Mouse (Mus musculus): ENCODE measurements around the gene Serhl.
A peak's percentile ranks its signal among the peaks of the same experiment; 100 is the strongest.
"Not testable (repeated sequence)": the region's sequence is repeated elsewhere in the genome, so short reads cannot be mapped to it uniquely, and the experiment has no call there.

The Serhl gene

DNA sequence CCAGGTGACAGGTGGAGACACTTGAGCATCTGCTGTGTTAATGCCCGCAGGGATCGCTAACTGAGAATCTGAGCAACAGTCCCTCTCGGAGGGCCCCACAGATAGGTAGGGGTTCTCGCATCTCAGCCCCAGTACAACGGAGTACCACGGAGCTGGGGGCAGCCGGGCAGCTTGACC is at the start of gene Serhl:
TSS of gene Serhl (plus strand) at position 78 of the 177 bp plus-strand sequence.
- no peak for DNase-seq (ENCODE audit: low read depth)

DNA sequence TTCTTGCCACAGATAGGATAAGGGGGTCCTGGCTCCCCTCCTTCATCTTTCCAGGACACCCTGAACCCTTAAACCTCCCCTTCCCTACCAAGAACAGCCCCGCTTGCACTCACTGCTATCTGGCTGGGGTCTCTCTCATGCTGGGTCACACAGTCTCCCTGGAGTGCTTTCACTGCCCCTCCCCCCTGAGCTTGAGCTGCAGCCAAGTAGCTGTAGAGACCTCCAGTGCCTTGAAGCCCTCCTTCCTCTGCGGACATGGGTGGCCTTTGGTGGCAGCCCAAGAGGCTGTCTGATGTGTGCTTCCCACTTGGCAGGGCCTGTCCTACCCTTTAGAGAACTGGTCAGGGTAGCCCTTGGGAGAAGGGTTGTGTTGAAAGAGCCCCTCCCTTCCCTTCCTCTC is 49.1 kb upstream of the Serhl start:
- no peak for DNase-seq (ENCODE audit: low read depth)

DNA sequence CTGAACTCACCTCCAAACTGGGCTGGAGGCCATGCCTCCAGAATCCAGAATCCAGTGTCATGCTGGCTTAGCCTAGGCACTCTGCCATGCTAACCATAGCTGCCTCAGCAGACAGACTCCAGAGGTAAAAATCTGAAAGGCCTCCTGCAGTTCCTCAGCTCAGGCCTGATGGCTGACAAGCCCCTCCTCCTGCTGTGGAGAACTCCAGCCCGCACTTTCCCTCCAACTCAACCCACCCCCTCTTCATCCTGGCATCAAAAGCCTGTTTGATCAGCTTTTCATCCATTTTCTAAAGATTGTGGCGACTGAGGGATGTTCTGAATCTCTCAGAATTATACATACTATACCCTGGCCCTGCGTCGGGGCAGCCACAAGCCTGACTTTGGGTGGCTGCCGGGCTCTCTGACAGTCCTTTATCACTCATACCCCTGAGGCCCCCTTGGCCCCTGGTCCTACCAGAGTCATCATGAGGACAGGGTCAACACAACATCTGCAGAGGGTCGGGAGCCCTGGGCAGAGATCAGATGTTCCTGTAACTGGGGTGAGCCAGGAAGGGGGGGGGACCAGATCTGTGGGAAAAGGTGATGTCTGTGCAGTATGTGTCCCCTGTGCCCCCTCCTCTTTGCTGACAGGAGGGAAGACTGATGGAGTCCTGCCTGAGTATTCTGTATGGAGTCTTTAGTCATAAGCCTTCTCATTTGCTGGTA is 46.5 kb upstream of the Serhl start:
- DNase-seq (ENCODE audit: low read depth) = peak; percentile 6

DNA sequence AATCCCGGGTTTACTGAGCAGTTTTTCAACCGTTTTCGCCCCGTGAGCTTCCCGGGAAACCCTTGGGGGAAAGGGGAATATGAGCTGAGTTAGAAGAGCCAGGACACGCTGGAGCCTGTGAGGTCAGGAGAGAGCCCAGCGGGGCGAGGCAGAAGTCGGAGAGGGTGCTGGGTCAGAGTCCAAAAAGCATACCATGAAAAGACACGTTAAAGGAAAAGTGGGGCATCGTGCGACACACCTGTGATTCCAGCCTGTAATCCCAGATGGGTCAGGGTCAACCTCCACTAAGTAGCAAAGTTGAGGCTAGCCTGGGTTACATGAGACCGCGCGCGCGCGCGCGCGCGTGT is 46.0 kb upstream of the Serhl start:
- no peak for DNase-seq (ENCODE audit: low read depth)

- not testable (repeated sequence) for DNase-seq (ENCODE audit: low read depth)
Observed at GRCm38 (mm10) chr15:83045565-83045964, 43.7 kb upstream of the Serhl start.

GRCm38 (mm10) chr15:83046308-83046707 is 43.0 kb upstream of the Serhl start:
- DNase-seq (ENCODE audit: low read depth) = no peak

DNA sequence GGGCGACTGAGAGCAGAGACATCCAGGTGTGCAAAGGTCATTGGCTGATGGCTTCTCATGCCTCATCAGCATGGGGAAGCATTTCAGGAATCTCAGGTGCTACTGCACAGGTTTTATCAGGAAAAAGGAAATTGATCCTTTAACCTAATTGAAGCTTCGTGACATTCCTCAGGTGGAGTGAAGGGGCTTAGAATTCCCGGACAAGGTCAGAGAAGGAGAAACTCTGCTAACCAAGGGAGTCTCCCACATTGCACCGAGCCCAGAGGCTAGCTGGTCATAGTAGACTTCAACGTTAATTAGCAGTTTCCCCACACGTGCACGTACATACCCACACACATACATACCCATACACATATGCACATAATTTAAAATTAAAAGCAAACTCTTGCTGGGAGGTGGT is 42.6 kb upstream of the Serhl start:
- DNase-seq (ENCODE audit: low read depth) = no peak

- DNase-seq (ENCODE audit: low read depth) = no peak
Observed at GRCm38 (mm10) chr15:83052341-83053104, 36.8 kb upstream of the Serhl start.

DNA sequence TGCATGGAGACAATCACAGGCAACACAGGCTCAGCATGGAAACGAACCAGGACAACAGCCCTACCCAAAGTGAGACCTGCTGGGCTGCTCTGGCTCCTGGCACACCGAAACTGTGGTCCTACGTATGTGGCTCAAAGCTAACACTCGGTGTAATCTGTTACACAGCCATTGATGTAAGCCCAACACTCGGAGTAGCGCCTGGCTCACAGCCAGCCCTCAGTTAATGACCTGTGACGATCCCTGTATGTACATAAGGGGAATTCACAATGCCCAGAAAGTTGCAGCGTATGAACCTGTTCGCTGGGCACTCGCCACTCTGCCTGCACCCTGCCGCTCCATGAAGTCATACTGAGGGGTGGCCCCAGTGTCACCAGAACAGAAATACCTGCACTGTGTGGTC is 36.0 kb upstream of the Serhl start:
- peak; percentile 25 for DNase-seq (ENCODE audit: low read depth)

DNA sequence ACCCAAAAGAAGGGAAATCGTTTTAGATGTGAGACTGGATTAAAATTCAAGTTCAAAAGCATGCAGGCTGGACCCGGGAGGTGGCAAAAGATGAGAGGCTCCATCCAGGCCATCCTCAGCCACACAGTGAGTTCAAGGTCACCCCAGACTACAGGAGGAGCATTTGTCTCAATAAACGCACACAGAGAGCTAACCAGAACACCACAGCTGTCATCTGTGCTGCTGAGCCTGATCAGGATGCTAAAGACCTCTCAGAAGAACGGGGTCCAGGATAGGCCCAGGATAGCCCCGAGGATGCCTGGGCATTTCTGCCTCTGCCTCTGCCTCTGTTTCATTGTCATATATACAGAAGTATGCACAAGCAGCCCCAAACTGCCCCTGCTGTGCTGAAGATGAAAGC is 33.7 kb upstream of the Serhl start:
- no peak for DNase-seq (ENCODE audit: low read depth)

- no peak for DNase-seq (ENCODE audit: low read depth)
Observed at GRCm38 (mm10) chr15:83056378-83057083, 32.8 kb upstream of the Serhl start.

- DNase-seq (ENCODE audit: low read depth) = no peak
Observed at GRCm38 (mm10) chr15:83057533-83057932, 31.8 kb upstream of the Serhl start.

GRCm38 (mm10) chr15:83059233-83059660 is 30.1 kb upstream of the Serhl start:
- peak; percentile 28 for DNase-seq (ENCODE audit: low read depth)

GRCm38 (mm10) chr15:83061689-83062088 is 27.6 kb upstream of the Serhl start:
- DNase-seq (ENCODE audit: low read depth) = no peak

GRCm38 (mm10) chr15:83062582-83062981 is 26.7 kb upstream of the Serhl start:
- not testable (repeated sequence) for DNase-seq (ENCODE audit: low read depth)

DNA sequence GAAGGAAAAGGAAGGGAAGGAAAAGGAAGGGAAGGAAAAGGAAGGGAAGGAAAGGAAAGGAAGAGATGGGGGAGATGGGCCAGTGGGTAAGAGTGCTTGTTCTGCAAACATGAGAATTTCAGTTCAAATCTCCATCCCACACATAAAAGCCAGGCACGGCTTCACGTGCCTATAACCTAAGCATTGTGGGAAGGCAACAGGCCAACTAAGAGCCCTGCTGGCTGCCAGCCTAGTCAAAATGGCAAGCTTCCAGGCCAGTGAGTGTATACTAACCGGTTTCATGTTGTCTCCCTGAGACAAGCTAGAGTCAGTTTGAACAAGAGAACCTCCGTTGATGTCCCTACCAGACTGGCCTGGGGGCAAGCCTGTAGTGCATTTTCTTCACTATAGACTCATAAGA is 23.8 kb upstream of the Serhl start:
- DNase-seq (ENCODE audit: low read depth) = peak; percentile 95

- peak; percentile 18 for DNase-seq (ENCODE audit: low read depth)
Observed at GRCm38 (mm10) chr15:83068270-83068669, 21.0 kb upstream of the Serhl start.

GRCm38 (mm10) chr15:83070942-83071341 is 18.4 kb upstream of the Serhl start:
- peak; percentile 84 for DNase-seq (ENCODE audit: low read depth)

GRCm38 (mm10) chr15:83071752-83072151 is 17.6 kb upstream of the Serhl start:
- DNase-seq (ENCODE audit: low read depth) = no peak

DNA sequence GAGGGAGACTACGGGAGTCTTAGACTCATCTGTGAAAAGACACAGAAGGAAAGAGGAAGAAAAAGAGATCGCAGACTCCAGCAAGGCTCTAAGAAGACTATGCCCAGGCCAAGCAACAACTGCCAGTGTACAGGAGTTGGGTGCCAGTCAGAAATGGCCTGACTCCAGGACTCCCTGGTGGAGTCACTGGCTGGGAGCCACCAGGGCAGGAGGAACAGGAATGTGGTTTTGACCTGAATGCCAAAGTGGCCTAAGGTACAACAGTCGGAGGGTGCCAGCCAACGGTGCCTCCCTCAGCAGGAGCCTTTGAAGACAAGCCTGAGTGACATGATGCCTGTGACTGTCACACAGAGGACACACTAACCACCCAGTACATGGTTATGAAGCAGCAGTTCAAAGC is 15.1 kb upstream of the Serhl start:
- no peak for DNase-seq (ENCODE audit: low read depth)

DNA sequence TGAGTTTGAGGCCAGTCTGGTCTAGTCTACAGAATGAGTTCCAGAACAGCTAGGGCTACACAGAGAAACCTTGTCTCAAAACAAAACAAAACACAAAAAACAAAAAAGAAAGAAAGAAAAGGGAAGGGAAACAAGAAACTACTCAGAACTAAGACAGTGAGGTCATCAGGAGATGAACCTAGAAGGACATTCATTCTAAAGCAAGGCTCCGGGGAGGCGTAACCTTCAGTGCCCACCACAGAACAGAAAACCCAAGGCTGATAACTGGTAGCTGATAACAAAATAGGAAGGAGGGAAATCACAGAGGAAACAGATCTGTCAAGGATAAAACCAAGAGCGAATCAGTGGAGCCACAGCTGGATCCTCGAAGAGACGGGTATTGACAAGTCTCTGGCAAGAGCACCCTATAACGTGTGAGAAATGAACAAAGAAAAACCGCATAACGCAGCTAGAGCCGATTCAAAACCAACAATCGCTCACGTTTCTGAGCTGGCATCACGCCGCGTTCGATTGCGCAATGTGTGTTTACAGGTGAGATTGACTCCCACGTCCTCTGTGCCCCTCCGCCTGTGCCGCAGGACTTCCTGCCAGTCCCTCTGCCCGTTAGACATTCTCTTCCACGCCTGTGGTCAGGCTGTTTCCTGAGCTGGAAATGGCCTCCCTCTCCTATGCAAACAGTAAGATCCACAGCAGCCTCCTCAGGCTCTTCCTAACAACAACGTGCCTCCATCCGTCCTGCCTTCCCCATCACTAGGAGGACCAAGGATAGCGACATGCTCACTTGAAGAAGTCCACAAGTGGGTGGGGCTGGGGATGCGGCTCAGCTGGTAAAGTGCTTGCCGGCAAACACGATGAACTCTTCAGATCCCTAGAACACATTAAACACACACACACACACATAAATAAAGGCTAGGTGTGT is 13.4 kb upstream of the Serhl start:
- no peak for DNase-seq (ENCODE audit: low read depth)

DNA sequence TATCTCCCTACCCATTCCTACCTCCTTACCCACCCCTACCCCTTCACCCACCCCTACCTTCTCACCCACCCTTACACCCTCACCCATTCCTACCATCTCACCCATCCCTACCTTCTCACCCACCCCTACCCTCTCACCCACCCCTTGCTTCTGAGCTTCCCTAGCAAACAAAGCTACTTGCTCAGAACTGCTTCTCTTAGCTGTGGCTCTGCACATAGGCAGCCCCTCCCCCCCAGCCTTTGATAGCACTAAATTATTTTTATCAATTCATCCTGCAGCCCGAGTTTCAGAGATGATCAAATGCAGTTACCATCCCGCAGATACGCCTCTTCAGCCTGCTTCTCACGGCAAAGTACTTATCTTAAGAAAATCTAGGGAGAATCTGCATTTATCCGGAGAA is 5.8 kb upstream of the Serhl start:
- DNase-seq (ENCODE audit: low read depth) = no peak

Data from NIH3T3 (cell line).